Mouse (Mus musculus) embryonic fibroblast, embryonic 13.5 days (primary cell): ENCODE data around the gene Cracr2a. TPM values are rescaled to one million over a fixed set of nuclear protein-coding genes. Genes with fewer than 3 reads are reported as not detected.
A peak's percentile ranks its signal among the peaks of the same experiment; 100 is the strongest.

Source experiments
- H3K27ac ChIP-seq: 2 replicates; pipeline ENCODE4 v1.5.1; 2012; ENCODE audit warnings: low read length, control low read depth, inconsistent platforms; ENCODE audit not compliant: insufficient read depth
- H3K4me1 ChIP-seq: 2 replicates; pipeline ENCODE4 v1.6.1; 2011; ENCODE audit warnings: low read length; ENCODE audit not compliant: control insufficient read depth, insufficient read depth
- H3K4me3 ChIP-seq: 2 replicates; pipeline ENCODE4 v1.5.1; 2011; ENCODE audit warnings: mild to moderate bottlenecking, control low read depth, low read length; ENCODE audit not compliant: insufficient read depth
- CTCF ChIP-seq: IDR thresholded peaks from 2 replicates; pipeline ENCODE4 v1.5.1; 2011; ENCODE audit warnings: mild to moderate bottlenecking, control low read depth, low read length, moderate library complexity, borderline replicate concordance; ENCODE audit not compliant: insufficient read depth
- POLR2A ChIP-seq: IDR thresholded peaks from 2 replicates; pipeline ENCODE4 v1.6.1; 2011; ENCODE audit warnings: low read depth, mild to moderate bottlenecking, control low read depth, low read length, moderate library complexity
- polyA plus RNA-seq: library from polyadenylated mRNA; stranded (reverse); fragments of >200 nt; gene quantifications from 2 replicates; pipeline ENCODE4 v1.2.4, GENCODE M21; 2011; ENCODE audit warnings: low read depth; ENCODE audit not compliant: missing spikeins, insufficient read length

Cracr2a gene
- polyA plus RNA-seq, 1 experiment, result 0.72 TPM

DNA sequence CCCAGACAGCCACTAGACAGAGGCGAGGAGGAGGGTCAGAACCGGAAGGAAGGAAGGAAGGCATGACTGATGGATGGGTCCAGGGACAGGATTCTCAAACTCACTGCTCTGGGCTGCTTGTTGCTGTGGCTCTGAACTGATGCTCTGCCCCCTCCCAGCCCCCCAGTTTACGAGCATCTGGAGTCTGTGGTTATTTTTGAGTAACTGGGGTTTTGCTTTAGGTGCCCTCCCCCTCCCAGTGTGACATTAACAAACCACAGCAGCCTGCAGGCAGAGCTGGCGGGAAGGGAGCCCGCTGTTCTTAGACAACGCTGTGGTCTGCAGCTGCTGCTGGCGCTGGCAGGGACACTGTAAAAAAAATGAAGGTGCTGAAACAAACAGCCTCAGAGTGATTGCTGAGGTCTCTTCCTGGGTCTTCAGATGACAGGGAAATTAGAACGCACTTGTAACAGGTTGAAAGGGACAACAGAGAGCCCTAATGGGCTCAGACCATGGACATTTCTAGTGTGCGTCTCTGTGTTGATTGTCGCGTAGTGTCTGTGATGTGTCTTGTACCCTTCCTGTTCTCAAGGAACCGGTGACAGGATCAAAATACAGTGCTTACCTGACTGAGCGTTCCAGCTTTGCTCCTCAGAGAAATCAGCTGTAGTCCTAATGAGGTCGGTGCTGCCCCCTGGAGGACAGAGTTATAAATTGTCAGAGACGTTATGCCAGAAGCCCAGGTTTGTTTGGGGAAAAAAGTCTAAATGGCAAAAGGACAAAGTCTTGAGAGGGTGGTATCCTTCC lies 21.4 kb downstream of the Cracr2a start:
- no peaks in the 10 kb centered on the region for H3K4me1 ChIP-seq
- H3K27ac ChIP-seq, result no peak overlapping the region
- no peak overlapping the region for H3K4me3 ChIP-seq
- TF ChIP-seq POLR2A (no peak), CTCF (peak; percentile 24; the same call in 1 of the 2 replicates)

- H3K27ac ChIP-seq, result no peak overlapping the region
- H3K4me3 ChIP-seq, result no peak overlapping the region
- H3K4me1 ChIP-seq, result no peaks in the 10 kb centered on the region
- TF ChIP-seq CTCF (no peak), POLR2A (no peak)
Observed at GRCm38 (mm10) chr6:127591467-127591866, 30.3 kb downstream of the Cracr2a start.

DNA sequence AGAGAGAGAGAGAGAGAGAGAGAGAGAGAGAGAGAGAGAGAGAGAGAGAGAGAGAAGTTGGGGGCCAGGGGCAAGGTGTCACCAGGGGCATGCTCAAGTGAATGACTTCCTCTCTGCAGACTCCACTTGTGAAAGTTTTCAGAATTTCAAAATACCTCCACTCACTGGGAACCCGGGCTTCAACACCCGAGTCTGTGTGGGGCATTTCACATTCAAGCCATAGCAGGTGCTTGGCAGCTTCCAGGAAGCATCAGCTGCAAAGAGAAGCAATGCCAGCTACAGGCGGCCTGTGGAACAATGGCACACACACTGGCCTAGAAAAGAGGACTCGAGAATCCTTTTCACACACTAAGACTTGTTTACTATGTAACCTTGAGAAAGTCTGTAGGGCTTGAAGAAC lies 32.3 kb downstream of the Cracr2a start:
- Histone ChIP-seq H3K4me1 (no peaks in the 10 kb centered on the region), H3K27ac (no peak overlapping the region), H3K4me3 (no peak overlapping the region)
- no peak for TF ChIP-seq POLR2A
- TF ChIP-seq CTCF, result no peak

DNA sequence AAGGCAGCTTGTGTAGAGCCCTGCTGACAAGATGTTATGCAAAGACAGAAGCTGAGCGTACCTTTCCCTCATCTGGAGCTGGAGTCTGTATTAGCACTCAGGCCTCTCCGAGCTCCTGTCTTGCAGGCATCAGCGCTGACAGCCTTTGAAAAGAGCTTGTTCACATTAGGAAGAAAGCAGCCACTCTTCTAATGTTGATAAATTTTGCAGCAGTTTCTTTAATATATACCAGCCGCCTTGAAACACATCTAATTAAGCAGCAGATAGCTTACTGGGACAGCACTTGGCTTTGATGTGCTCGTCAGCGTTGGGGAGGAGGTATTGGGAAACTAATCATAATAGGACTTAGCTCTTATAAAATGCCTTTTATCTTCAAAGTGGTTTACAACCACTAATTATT lies 38.1 kb downstream of the Cracr2a start:
- H3K27ac ChIP-seq, result no peak overlapping the region
- H3K4me1 ChIP-seq, result no peaks in the 10 kb centered on the region
- H3K4me3 ChIP-seq, result no peak overlapping the region
- no peak for TF ChIP-seq POLR2A
- TF ChIP-seq CTCF, result no peak

DNA sequence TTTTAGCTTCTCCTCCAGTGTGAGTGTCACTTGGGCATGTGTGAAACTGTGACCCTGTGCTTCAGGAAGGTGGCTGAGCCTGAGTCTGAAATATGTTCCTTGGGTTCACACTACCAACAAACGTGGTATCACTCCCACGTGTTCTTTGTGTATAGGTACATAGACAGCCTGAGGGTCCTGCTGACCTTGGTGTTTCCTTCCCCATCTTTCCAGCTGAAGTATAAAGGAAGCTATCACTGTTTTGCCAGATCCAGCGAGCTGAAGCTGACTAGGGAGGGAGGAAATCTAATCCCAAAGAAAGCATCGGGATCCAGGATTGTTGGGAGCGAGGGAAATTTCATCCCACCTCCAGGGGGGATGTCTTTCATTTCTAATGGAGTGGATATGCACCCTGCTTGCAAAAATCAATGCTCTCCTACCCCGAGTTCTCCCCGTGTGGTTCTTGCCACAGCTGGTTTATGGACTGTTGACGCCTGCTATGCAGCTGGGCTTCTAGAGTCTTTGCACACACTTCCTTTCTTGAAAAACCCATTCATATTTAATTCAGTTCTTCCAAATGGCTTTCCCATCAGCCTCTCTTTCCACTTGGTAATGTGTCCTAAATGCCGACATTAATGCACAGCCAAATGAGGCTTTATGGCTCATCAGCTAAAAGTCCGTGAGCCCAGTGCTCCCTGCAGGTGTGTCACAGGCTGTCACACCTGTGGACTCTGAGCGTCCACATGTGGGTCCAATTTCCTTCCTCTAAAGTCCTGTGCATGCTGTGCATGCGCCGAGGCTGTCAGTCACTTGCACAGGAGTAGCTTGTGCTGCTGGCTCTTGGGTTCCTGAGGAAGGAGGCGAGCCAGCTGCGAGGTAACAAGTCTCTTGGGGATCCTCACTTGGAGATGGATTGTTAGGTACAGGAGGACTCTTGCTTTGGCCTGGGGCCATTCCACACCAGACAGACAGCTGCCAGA lies 44.2 kb downstream of the Cracr2a start:
- H3K27ac ChIP-seq, result no peak overlapping the region
- H3K4me3 ChIP-seq, result no peak overlapping the region
- no peak for TF ChIP-seq CTCF
- no peak for TF ChIP-seq POLR2A
- no peaks in the 10 kb centered on the region for H3K4me1 ChIP-seq

- TF ChIP-seq POLR2A, result no peak
- TF ChIP-seq CTCF, result no peak
- H3K4me3 ChIP-seq, result no peak overlapping the region
- H3K27ac ChIP-seq, result no peak overlapping the region
- no peaks in the 10 kb centered on the region for H3K4me1 ChIP-seq
Observed at GRCm38 (mm10) chr6:127609673-127610072, 48.5 kb downstream of the Cracr2a start.

- Histone ChIP-seq H3K4me1 (no peaks in the 10 kb centered on the region), H3K27ac (no peak overlapping the region), H3K4me3 (no peak overlapping the region)
- TF ChIP-seq POLR2A (no peak), CTCF (no peak)
Observed at GRCm38 (mm10) chr6:127611216-127611615, 50.1 kb downstream of the Cracr2a start.

DNA sequence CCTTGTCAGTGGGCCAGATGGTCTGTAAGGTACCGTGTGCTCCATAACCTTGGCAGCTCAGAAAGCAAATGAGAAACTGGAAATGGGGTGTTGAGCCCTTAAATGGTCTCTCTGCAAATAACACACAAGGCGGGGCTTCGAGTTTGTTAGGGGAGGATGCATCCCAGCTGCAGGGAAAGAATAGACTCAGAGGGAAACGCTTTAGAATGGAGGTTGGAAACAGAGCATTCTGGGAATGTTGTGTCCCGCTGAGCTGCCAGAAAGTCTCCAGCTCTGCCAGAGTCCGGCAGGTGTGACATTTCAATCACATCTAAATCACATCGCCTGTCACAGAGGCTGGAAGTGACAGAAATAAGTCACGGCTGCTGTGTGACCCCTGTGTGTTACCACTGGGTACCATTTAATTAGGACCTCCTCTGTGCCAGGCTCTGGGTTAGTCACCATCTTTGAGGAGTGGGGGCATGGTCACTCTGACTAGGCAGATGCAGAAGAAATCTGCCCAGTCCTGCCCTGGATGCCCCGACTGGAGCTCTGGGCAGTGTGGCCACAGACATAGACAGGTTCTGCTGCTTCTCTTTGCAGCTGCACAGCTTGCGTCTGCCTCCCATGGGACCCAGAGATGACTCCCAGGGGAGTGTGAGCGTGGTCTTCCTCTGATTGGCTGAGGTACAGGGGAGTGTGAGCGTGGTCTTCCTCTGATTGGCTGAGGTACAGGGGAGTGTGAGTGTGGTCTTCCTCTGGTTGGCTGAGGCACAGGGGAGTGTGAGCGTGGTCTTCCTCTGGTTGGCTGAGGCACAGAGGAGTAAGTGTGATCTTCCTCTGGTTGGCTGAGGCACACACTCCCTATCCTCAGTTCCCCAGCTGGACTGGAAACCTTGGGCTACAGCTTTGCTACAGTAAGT lies 53.2 kb downstream of the Cracr2a start:
- Histone ChIP-seq H3K4me3 (no peak overlapping the region), H3K27ac (no peak overlapping the region), H3K4me1 (no peaks in the 10 kb centered on the region)
- no peak for TF ChIP-seq CTCF
- TF ChIP-seq POLR2A, result no peak

DNA sequence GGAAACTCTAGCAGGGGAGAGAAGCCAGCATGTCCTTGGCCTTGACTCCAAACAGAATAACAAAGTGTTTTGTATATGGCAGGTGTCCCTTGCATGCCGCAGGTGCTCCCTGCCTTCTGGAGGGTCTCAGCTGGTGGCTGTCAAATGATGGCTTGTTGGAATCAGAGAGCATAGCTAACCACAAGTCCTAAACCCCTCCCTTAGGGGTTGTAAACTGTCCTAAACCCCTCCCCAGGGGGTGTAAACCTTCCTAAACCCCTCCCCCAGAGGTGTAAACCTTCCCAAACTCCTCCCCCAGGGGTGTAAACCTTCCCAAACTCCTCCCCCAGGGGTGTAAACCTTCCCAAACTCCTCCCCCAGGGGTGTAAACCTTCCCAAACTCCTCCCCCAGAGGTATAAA lies 55.5 kb downstream of the Cracr2a start:
- Histone ChIP-seq H3K4me3 (no peak overlapping the region), H3K27ac (no peak overlapping the region), H3K4me1 (no peaks in the 10 kb centered on the region)
- TF ChIP-seq CTCF (no peak), POLR2A (no peak)
